Mouse (Mus musculus): ENCODE data around the gene Nyap1. TPM values are rescaled to one million over a fixed set of nuclear protein-coding genes. Genes with fewer than 3 reads are reported as not detected.
A peak's percentile ranks its signal among the peaks of the same experiment; 100 is the strongest.
"Not testable (repeated sequence)": the region's sequence is repeated elsewhere in the genome, so short reads cannot be mapped to it uniquely, and the experiment has no call there.

Nyap1 gene
- total RNA-seq, 2 experiments from 2014 or later: 0.38 to 1.4 TPM

- no peak for ATAC-seq (replicated peaks; ENCODE audit: low FRiP score, poor library complexity, severe bottlenecking)
Measured at GRCm38 (mm10) chr5:137772755-137773154, 31.3 kb upstream of the Nyap1 start.

GRCm38 (mm10) chr5:137770709-137771108 lies 29.3 kb upstream of the Nyap1 start:
- ATAC-seq (replicated peaks; ENCODE audit: low FRiP score, poor library complexity, severe bottlenecking): peak; percentile 86

DNA sequence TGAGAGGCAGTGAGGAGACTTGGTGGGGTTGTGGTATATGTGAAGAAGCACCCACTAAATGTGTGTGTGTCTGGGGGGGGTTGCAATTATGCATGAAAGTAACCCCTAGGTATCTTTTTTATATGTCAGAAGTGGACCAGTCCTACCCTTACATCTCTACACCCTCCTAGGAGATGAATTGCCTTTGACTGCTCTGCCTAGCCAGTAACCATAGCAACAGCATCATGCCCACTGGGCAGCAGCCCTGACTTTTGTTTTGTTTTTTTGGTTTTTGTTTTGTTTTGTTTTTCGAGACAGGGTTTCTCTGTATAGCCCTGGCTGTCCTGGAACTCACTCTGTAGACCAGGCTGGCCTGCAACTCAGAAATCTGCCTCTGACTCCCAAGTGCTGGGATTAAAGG lies 27.1 kb upstream of the Nyap1 start:
- ATAC-seq (replicated peaks; ENCODE audit: low FRiP score, poor library complexity, severe bottlenecking): no peak

GRCm38 (mm10) chr5:137766270-137766669 lies 24.9 kb upstream of the Nyap1 start:
- peak; percentile 58; the same call in 1 of the 2 replicates for ATAC-seq (replicated peaks; ENCODE audit: low FRiP score, poor library complexity, severe bottlenecking)

DNA sequence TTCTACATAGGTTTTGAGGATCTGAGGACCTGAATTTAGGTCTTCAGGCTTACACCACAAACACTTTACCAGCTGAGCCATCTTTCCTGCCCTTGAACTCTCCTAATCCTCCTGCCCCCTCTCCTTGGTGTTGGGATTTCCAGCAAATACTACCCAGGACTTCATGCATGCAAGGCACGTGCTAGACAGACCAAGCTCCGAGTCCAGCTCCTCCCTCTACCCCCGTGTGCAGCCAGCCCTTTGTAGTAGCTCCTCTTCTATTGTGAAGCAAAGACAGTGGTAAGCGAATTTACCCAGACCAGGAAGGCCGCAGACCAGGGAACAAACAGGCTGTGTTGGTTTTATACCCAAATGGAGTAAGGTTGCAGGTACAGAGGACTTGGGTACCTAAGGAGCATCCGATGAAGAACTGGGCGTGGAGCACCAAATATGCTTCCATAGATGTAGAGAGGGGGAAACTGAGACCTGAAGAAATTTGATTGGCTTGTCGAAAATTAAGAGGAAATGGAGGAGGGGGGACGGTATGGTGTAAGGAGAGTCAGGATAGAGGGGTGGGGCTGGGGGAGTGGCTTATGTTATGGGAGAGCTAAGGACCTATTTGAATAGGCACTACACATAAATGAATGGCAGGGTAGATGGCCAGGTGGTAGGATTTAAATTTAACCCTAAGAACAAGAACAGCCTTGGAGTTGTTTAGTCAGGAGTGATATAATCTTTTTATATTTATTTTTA lies 23.4 kb upstream of the Nyap1 start:
- no peak for ATAC-seq (replicated peaks; ENCODE audit: low FRiP score, poor library complexity, severe bottlenecking)

- peak; percentile 82 for ATAC-seq (replicated peaks; ENCODE audit: low FRiP score, poor library complexity, severe bottlenecking)
Measured at GRCm38 (mm10) chr5:137759971-137760412, 18.6 kb upstream of the Nyap1 start.

DNA sequence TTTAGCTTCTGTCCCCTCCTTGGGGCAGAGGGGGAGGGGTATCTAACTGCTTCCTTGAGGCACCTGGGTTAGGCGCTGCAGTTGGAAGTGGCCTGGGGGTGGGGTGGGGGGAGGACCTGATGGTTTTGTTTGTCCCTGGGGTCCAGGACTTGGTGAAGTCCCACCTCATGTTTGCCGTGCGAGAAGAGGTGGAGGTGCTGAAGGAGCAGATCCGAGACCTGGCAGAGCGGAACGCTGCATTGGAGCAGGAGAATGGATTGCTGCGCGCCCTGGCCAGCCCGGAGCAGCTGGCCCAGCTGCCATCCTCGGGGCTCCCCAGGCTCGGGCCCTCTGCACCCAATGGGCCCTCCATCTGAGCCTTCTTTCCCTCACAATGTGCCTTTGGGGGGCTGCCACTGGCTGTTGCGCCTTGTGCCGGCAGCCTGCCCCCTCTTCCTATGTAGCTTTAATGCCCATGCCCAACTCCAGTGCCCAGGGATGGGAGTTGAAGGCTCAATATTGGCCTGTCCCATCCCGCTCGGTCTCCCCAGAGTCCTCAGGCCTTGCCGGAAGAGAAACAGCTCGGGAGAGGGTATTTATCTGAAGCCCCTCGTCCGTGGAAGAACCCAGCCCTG lies 17.6 kb upstream of the Nyap1 start:
- no peak for ATAC-seq (replicated peaks; ENCODE audit: low FRiP score, poor library complexity, severe bottlenecking)

GRCm38 (mm10) chr5:137757887-137758286 lies 16.5 kb upstream of the Nyap1 start:
- ATAC-seq (replicated peaks; ENCODE audit: low FRiP score, poor library complexity, severe bottlenecking): no peak

GRCm38 (mm10) chr5:137756882-137757661 lies 15.7 kb upstream of the Nyap1 start:
- ATAC-seq (replicated peaks; ENCODE audit: low FRiP score, poor library complexity, severe bottlenecking): peak; percentile 74

DNA sequence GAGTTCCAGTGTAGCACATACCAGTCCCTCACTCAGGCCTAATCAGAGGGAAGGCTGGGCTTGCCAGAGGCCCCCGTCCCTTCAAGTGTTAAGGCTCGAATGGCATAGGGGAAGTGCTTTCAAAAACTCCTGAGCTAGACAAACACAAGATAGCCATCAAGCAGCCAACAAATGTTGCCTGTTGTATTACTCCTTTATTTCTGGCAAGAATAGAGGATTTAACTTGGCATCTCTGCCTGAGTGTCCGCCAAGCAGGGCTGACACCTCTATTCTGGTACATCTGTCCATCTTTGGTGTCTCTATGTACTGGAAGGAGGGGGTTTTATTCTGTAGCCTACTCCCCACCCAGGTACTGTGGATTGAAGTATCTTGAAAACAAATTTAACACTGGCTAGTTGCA lies 14.7 kb upstream of the Nyap1 start:
- ATAC-seq (replicated peaks; ENCODE audit: low FRiP score, poor library complexity, severe bottlenecking): no peak

DNA sequence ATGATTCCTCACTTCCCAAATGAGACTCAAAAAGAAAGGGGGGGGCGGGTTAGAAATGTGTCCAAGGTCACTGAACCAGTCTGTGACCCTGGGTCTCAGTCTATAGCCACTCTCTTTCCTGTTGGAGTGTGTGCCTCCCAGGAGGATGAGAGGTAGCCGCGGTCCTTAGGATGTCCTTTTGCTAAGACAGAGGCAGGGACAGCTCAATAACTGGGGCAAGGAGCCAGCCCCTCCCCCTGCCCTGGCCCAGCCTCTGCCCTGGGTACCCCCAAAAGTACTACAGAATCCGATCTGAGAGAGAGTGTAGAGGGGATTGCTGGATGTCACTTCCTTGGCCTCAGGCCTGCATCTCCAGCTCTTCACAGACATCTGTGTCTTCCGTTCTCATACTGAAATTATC lies 14.0 kb upstream of the Nyap1 start:
- no peak for ATAC-seq (replicated peaks; ENCODE audit: low FRiP score, poor library complexity, severe bottlenecking)

DNA sequence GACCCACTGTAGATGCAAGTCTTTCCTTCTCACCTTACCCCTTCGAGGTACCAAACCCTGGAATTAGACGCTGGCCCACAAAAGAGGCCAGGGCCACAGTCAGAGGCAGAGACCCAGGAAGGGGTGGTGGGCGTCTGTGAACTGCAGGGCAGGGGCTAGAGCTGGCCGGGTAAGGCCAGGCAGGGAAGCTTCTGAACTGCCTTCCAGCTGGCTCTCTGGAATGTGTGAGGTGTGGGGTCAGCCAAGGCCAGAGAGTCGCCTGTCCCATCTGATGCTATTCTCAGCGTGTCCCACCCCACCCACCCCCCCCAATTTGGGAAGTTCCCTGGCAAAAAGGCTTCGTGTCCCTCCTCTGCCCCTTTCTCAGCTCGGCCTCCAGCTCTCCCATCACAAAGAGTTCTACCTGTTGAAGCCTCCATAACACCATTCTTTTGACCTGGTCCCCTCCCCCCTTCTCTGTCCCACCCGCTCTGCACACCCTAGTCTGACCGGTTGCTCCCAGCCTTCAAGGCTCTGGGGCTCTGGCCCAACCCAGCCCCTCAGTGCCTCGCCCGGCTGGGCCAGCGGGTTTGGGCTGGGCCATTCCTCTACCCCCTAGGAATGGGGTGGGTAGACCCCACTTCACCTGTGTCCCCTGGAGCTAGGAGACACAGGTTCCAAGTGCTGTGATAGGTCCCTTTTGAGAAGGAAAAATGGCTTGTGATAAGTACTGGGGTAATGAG lies 11.9 kb upstream of the Nyap1 start:
- ATAC-seq (replicated peaks; ENCODE audit: low FRiP score, poor library complexity, severe bottlenecking): no peak

GRCm38 (mm10) chr5:137751988-137752387 lies 10.6 kb upstream of the Nyap1 start:
- ATAC-seq (replicated peaks; ENCODE audit: low FRiP score, poor library complexity, severe bottlenecking): no peak

DNA sequence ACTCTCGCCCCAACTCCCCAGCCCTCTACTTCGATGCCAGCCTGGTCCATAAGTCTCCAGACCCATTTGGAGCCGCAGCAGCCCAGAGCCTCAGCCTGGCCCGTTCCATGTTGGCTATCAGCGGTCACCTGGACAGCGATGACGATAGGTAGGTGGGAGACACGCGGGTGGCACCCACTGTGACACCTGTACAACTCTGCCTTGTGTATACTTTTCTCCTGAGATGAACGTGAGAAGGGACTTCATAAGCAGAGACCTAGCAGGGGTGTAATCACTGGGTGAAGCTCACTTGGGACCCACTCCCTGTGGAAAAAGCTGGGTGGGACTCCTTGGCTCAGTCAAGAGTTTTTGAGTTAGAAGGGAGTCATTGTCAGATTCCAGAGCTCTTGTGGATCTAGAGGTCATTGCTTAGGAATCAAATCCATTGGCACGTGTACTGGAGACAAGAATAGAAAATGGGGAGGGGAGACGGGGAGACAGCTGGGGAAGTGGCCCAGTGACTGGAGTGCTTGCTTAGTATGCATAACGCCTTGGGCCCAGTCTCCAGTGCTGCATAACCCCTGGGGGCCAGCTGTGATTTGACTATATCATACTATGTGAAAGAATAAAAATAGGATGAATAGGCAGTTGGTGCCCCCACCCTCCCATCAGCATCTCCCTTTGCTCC lies 9.9 kb upstream of the Nyap1 start:
- no peak for ATAC-seq (replicated peaks; ENCODE audit: low FRiP score, poor library complexity, severe bottlenecking)

GRCm38 (mm10) chr5:137750212-137750611 lies 8.8 kb upstream of the Nyap1 start:
- ATAC-seq (replicated peaks; ENCODE audit: low FRiP score, poor library complexity, severe bottlenecking): not testable (repeated sequence)

- no peak for ATAC-seq (replicated peaks; ENCODE audit: low FRiP score, poor library complexity, severe bottlenecking)
Measured at GRCm38 (mm10) chr5:137749196-137749836, 7.9 kb upstream of the Nyap1 start.

DNA sequence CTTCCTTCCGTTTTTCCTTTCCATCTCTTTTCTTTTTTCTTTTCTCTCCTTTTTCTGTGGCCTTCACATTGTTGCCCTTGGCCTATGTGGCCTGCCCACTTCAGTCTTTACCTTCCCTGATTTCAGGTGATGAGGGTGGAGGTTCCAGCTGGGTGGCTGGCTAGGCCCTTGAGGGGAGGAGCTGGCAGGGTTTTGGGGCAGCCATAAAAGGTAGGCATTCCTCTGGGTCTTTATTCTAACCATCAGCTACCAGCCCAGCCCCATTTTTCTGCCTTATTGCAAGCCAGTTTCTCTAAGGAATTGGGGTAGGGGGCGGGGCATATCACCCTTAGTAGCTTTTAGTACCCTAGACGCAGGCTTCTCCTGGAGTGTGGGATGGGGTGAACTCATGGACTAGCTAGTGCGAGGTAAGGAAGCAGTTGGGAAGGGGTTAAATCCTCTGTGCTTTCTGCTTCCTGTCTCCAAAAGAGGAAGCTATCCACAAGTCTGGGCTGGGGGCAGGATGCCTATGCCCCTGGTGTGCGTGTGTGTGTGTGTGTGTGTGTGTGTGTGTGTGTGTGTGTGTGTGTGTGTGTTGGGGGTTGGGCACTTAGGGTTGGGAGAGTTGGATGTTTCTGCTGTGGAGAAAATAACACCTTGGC lies 6.8 kb upstream of the Nyap1 start:
- ATAC-seq (replicated peaks; ENCODE audit: low FRiP score, poor library complexity, severe bottlenecking): no peak

GRCm38 (mm10) chr5:137747326-137747961 lies 6.0 kb upstream of the Nyap1 start:
- ATAC-seq (replicated peaks; ENCODE audit: low FRiP score, poor library complexity, severe bottlenecking): peak; percentile 51
